Comparison of ENCODE assay signal across 12 mouse cellular contexts in the genomic region with DNA sequence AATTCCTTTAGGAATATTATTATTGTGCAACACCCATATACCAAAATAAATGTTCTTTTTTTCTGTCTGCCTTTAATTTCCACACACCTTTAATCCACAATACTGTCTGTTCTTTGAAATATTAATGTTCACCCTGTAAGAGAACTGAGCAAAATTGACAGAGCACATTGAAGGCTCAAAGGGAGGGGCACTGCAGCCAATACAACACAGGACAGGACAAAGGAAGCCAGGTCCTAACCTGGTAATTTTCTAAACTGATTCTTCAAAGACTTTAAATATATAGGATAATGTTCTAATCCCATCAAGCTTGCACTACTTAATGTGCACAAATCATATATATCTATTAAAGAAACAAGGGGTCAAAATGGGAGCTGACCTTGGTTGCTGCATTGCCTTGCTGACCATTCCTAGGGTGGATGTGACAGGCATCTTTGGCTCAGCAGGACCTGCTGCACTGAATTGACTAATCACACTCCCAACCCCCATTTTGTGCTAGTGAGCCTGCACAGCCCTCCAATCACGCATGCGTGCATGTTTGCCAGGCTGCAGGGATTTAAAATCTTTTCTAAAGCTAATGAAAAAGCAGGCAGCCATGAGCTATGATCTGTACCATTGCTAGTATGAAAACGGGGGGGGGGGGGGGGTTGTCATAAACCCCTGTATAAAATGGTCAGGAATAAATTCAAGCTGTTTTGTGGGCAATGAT. TPM values are rescaled to one million over a fixed set of nuclear protein-coding genes. Genes with fewer than 3 reads are reported as not detected.
DNase-seq lines count a peak whose midpoint lies in the region; ATAC-seq lines count a peak whose summit lies in the region.
"Had no signal": no experiment of that assay in that cellular context is flagged by ENCODE, and none has a peak within 500 bp of the region (broad histone marks: within the 10 kb centered on the region; RNA-seq: fewer than 3 reads in every experiment).

No protein-coding gene starts in this region.

- no peak overlapping the region for H3K27ac ChIP-seq in forebrain, embryonic 13.5 days
- H3K27ac ChIP-seq: embryonic facial prominence, embryonic 12.5 days; kidney, embryonic 15.5 days; stomach, postnatal 0 days had no signal

- H3K9me3 ChIP-seq in forebrain, embryonic 13.5 days (replicated peaks) = peaks cover 3% of the 10 kb centered on the region; the same call in 1 of the 2 replicates
- H3K9me3 ChIP-seq: embryonic facial prominence, embryonic 12.5 days; kidney, embryonic 15.5 days had no signal

- H3K27me3 ChIP-seq in forebrain, embryonic 13.5 days = no peaks in the 10 kb centered on the region
- H3K27me3 ChIP-seq: embryonic facial prominence, embryonic 12.5 days; kidney, embryonic 15.5 days had no signal

- peak; percentile 96 for ATAC-seq in forebrain, embryonic 13.5 days

- H3K4me3 ChIP-seq in forebrain, embryonic 13.5 days = no peak overlapping the region
- H3K4me3 ChIP-seq: embryonic facial prominence, embryonic 12.5 days; kidney, embryonic 15.5 days had no signal

- no peak overlapping the region for H3K9ac ChIP-seq in forebrain, embryonic 13.5 days
- H3K9ac ChIP-seq: embryonic facial prominence, embryonic 12.5 days; kidney, embryonic 15.5 days had no signal

- H3K36me3 ChIP-seq in forebrain, embryonic 13.5 days (ENCODE audit: poor library complexity, severe bottlenecking) = no peaks in the 10 kb centered on the region
- H3K36me3 ChIP-seq: embryonic facial prominence, embryonic 12.5 days; kidney, embryonic 15.5 days had no signal

- peak; percentile 6 for DNase-seq in layer of hippocampus, adult 11-12 months (ENCODE audit: low spot score)
- no peak for DNase-seq in layer of hippocampus, adult 9-10 months (ENCODE audit: low spot score)
- DNase-seq in layer of hippocampus, postnatal 10 days (ENCODE audit: low spot score in 2 of 2) = peak; percentile 32 to 37
- DNase-seq in retina, embryonic 14.5 days (ENCODE audit: low spot score) = peak; percentile 9
- no peak for DNase-seq in kidney, postnatal 10 days
- DNase-seq in spleen, adult 18-20 months = no peak
- no peak for DNase-seq in kidney, adult 18-20 months
- DNase-seq: heart, postnatal 10 days had no signal

- H3K4me1 ChIP-seq in forebrain, embryonic 13.5 days = no peaks in the 10 kb centered on the region
- H3K4me1 ChIP-seq: embryonic facial prominence, embryonic 12.5 days; kidney, embryonic 15.5 days had no signal

- 27% methylated on average over 3 of the region's 3 CpGs for WGBS in forebrain, embryonic 13.5 days

- H3K4me2 ChIP-seq in forebrain, embryonic 13.5 days = no peak overlapping the region
- H3K4me2 ChIP-seq: embryonic facial prominence, embryonic 12.5 days; kidney, embryonic 15.5 days had no signal

RNA-seq across cellular contexts. Expression of gene Snrpn, which starts 42.7 kb away (rescaled TPM):
- polyA plus RNA-seq in forebrain, embryonic 13.5 days (2015; fragmentation: Nextera tagmentation; extraction: Ambion mirVana) = 361 and 368 TPM in 2 replicates
- total RNA-seq in layer of hippocampus, postnatal 10 days (2021) = 100 to 1,000 TPM; 779 to 816 TPM

Comparison
In these comparisons a context has a peak if more than half of its experiments do, and no peak if none do; other contexts are left out.
1. DNase-seq: peak in layer of hippocampus, adult 11-12 months (single experiment), layer of hippocampus, postnatal 10 days (2 of 2) and retina, embryonic 14.5 days (single experiment); none in layer of hippocampus, adult 9-10 months (single experiment), kidney, postnatal 10 days (single experiment), spleen, adult 18-20 months (0 of 2) and kidney, adult 18-20 months (single experiment).